Mouse (Mus musculus): ENCODE measurements around the gene Tbc1d1.

DNA sequence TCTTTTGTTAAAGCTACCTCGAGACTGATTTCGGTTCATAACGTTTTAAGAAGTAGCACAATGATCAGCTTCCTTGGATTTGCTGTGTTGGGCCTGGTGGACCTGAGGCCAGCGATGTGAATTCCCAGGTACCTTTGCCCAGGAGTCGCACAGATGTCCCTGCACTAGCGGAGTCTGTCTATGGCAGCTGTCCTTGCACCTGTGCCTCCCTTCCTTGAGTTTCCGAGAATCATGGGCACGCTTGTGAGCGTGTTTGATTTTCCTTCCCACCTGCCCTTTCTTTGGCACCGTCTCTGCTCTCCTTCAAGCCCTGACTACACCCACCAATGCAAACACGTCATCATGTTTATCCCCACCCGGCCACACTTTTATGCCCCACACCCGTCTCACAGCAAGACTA, 242.1 kb downstream of the Tbc1d1 start:
- TF ChIP-seq CTCF (IDR thresholded peaks at IDR 0.05; ENCODE audit: low read depth) (no peak), EP300 (IDR thresholded peaks at IDR 0.05; ENCODE audit: low read depth) (no peak)
